14 mouse cellular contexts compared by ENCODE assay signal in genomic region chr16:49807419-49807841, GRCm38 (mm10). TPM values are rescaled to one million over a fixed set of nuclear protein-coding genes. Genes with fewer than 3 reads are reported as not detected.
DNase-seq lines count a peak whose midpoint lies in the region; ATAC-seq and TF ChIP-seq lines count a peak whose summit lies in the region.
"Had no signal": no experiment of that assay in that cellular context is flagged by ENCODE, and none has a peak within 500 bp of the region (broad histone marks: within the 10 kb centered on the region; RNA-seq: fewer than 3 reads in every experiment).

No protein-coding gene starts in this region.

- no peak overlapping the region for H3K9ac ChIP-seq in forebrain, postnatal 0 days
- no peak overlapping the region for H3K9ac ChIP-seq in forebrain, embryonic 16.5 days (replicated peaks; ENCODE audit: low read depth, low read length)
- H3K9ac ChIP-seq in liver, embryonic 16.5 days (ENCODE audit: low read depth, low read length): 0 out of 2 replicates have a peak overlapping the region, but pooled peaks have one; percentile 4
- no peak overlapping the region for H3K9ac ChIP-seq in hindbrain, embryonic 16.5 days (ENCODE audit: low read depth, low read length)
- H3K9ac ChIP-seq: heart, embryonic 15.5 days; limb, embryonic 12.5 days; neural tube, embryonic 13.5 days had no signal

- peak; percentile 23 for DNase-seq in forebrain, postnatal 0 days
- peak; percentile 54 for DNase-seq in CD4-positive, CD25-positive, alpha-beta regulatory T cell, adult 2 months (ENCODE audit: low read depth, low spot score)
- DNase-seq in adrenal gland, postnatal 36 days: peak; percentile 15 to 22
- no peak for DNase-seq in urinary bladder, postnatal 25 days (ENCODE audit: low spot score)
- no peak for DNase-seq in embryo, embryonic 10 days (ENCODE audit: low spot score)
- DNase-seq: gastrocnemius, postnatal 10 days; kidney, adult 2 months; thymus, adult 18-20 months had no signal

- 73% methylated on average over 7 of the region's 7 CpGs for WGBS in forebrain, postnatal 0 days
- WGBS in forebrain, embryonic 16.5 days: 82% methylated on average over 7 of the region's 7 CpGs
- WGBS in liver, embryonic 16.5 days (ENCODE audit: insufficient replicate concordance): 22% methylated on average over 7 of the region's 7 CpGs
- WGBS in hindbrain, embryonic 16.5 days: 85% methylated on average over 7 of the region's 7 CpGs

- H3K27me3 ChIP-seq in forebrain, postnatal 0 days (ENCODE audit: insufficient read depth, low read length): no peaks in the 10 kb centered on the region
- H3K27me3 ChIP-seq in forebrain, embryonic 16.5 days (replicated peaks; ENCODE audit: control insufficient read depth, insufficient read depth, low read length): no peaks in the 10 kb centered on the region
- H3K27me3 ChIP-seq in liver, embryonic 16.5 days (ENCODE audit: control insufficient read depth, insufficient read depth, low read depth, low read length): no peaks in the 10 kb centered on the region
- H3K27me3 ChIP-seq in hindbrain, embryonic 16.5 days (replicated peaks; ENCODE audit: control insufficient read depth, insufficient read depth, low read length): no peaks in the 10 kb centered on the region; the same call in 1 of the 2 replicates
- H3K27me3 ChIP-seq: heart, embryonic 15.5 days; neural tube, embryonic 13.5 days had no signal

- no peaks in the 10 kb centered on the region for H3K9me3 ChIP-seq in forebrain, postnatal 0 days (ENCODE audit: low read length)
- H3K9me3 ChIP-seq in forebrain, embryonic 16.5 days (ENCODE audit: control insufficient read depth, low read length): no peaks in the 10 kb centered on the region
- H3K9me3 ChIP-seq in liver, embryonic 16.5 days (replicated peaks; ENCODE audit: control insufficient read depth, low read length): no peaks in the 10 kb centered on the region
- no peaks in the 10 kb centered on the region for H3K9me3 ChIP-seq in hindbrain, embryonic 16.5 days (ENCODE audit: control insufficient read depth, low read length)
- H3K9me3 ChIP-seq: heart, embryonic 15.5 days; limb, embryonic 12.5 days; neural tube, embryonic 13.5 days had no signal

- peaks cover 10% of the 10 kb centered on the region; the same call in 1 of the 2 replicates for H3K4me1 ChIP-seq in forebrain, postnatal 0 days (ENCODE audit: insufficient read depth)
- H3K4me1 ChIP-seq in forebrain, embryonic 16.5 days (replicated peaks; ENCODE audit: control insufficient read depth, insufficient read depth, low read length): peaks cover 7% of the 10 kb centered on the region
- peaks cover 30% of the 10 kb centered on the region for H3K4me1 ChIP-seq in liver, embryonic 16.5 days (ENCODE audit: control insufficient read depth, low read depth, low read length)
- peaks cover 6% of the 10 kb centered on the region for H3K4me1 ChIP-seq in hindbrain, embryonic 16.5 days (ENCODE audit: control insufficient read depth, insufficient read depth, low read depth, low read length)

- H3K4me3 ChIP-seq in forebrain, postnatal 0 days (ENCODE audit: low read depth, low read length): no peak overlapping the region
- H3K4me3 ChIP-seq in forebrain, embryonic 16.5 days (replicated peaks; ENCODE audit: low read length): no peak overlapping the region
- no peak overlapping the region for H3K4me3 ChIP-seq in liver, embryonic 16.5 days (ENCODE audit: low read depth, low read length)
- no peak overlapping the region for H3K4me3 ChIP-seq in hindbrain, embryonic 16.5 days (ENCODE audit: low read length)
- H3K4me3 ChIP-seq: heart, embryonic 15.5 days; limb, embryonic 12.5 days; neural tube, embryonic 13.5 days had no signal

- TF ChIP-seq CTCF in forebrain, postnatal 0 days (IDR thresholded peaks at IDR 0.05; ENCODE audit: low read depth): no peak

- ATAC-seq in forebrain, postnatal 0 days: 0 out of 2 replicates have a peak, but pooled peaks have one; percentile 8
- no peak for ATAC-seq in forebrain, embryonic 16.5 days
- ATAC-seq in liver, embryonic 16.5 days (ENCODE audit: low read depth): no peak
- no peak for ATAC-seq in hindbrain, embryonic 16.5 days

- H3K27ac ChIP-seq in forebrain, postnatal 0 days (ENCODE audit: low read depth, low read length): no peak overlapping the region
- H3K27ac ChIP-seq in forebrain, embryonic 16.5 days (ENCODE audit: low read length): no peak overlapping the region
- peak overlapping the region; percentile 46 for H3K27ac ChIP-seq in liver, embryonic 16.5 days (ENCODE audit: low read length)
- H3K27ac ChIP-seq in hindbrain, embryonic 16.5 days (ENCODE audit: low read depth, low read length): no peak overlapping the region
- H3K27ac ChIP-seq: heart, embryonic 15.5 days; limb, embryonic 12.5 days; neural tube, embryonic 13.5 days had no signal

- no peaks in the 10 kb centered on the region for H3K36me3 ChIP-seq in forebrain, postnatal 0 days (ENCODE audit: insufficient read depth)
- no peaks in the 10 kb centered on the region for H3K36me3 ChIP-seq in forebrain, embryonic 16.5 days (ENCODE audit: control insufficient read depth, insufficient read depth)
- H3K36me3 ChIP-seq in liver, embryonic 16.5 days (ENCODE audit: control insufficient read depth, insufficient read depth): no peaks in the 10 kb centered on the region
- H3K36me3 ChIP-seq in hindbrain, embryonic 16.5 days (ENCODE audit: control insufficient read depth, insufficient read depth, low read length): no peaks in the 10 kb centered on the region
- H3K36me3 ChIP-seq: heart, embryonic 15.5 days; limb, embryonic 12.5 days; neural tube, embryonic 13.5 days had no signal

- no peak overlapping the region for H3K4me2 ChIP-seq in forebrain, postnatal 0 days (ENCODE audit: low read depth)
- no peak overlapping the region for H3K4me2 ChIP-seq in forebrain, embryonic 16.5 days (ENCODE audit: low read length)
- no peak overlapping the region for H3K4me2 ChIP-seq in liver, embryonic 16.5 days (ENCODE audit: low read depth, low read length)
- H3K4me2 ChIP-seq in hindbrain, embryonic 16.5 days (ENCODE audit: low read length): no peak overlapping the region
- H3K4me2 ChIP-seq: heart, embryonic 15.5 days; limb, embryonic 12.5 days; neural tube, embryonic 13.5 days had no signal

RNA-seq across cellular contexts. Expression of gene Cd47, which starts 7.1 kb away (rescaled TPM):
- total RNA-seq in forebrain, postnatal 0 days (2014; rRNA removed): 46.4 and 47.3 TPM in 2 replicates
- polyA plus RNA-seq in forebrain, postnatal 0 days (2015; fragmentation: Nextera tagmentation; extraction: Ambion mirVana): 135 and 210 TPM in 2 replicates
- polyA plus RNA-seq in forebrain, embryonic 16.5 days (2015; fragmentation: Nextera tagmentation; extraction: Ambion mirVana): 125 and 131 TPM in 2 replicates
- total RNA-seq in adrenal gland, postnatal 36 days (2021): 100 to 1,000 TPM in 1 of 2 experiments, 10 to 100 TPM in 1; 89.6 to 233 TPM
- polyA plus RNA-seq in liver, embryonic 16.5 days (2015; fragmentation: Nextera tagmentation; extraction: Ambion mirVana): 286 and 291 TPM in 2 replicates
- 172 and 192 TPM in 2 replicates for polyA plus RNA-seq in hindbrain, embryonic 16.5 days (2015; fragmentation: Nextera tagmentation; extraction: Ambion mirVana)

Comparison
In these comparisons a context has a peak if more than half of its experiments do, and no peak if none do; other contexts are left out.
1. DNase-seq: peak in forebrain, postnatal 0 days (single experiment), CD4-positive, CD25-positive, alpha-beta regulatory T cell, adult 2 months (single experiment) and adrenal gland, postnatal 36 days (2 of 2); none in urinary bladder, postnatal 25 days (single experiment) and embryo, embryonic 10 days (single experiment).